Mouse (Mus musculus): Measurements from ENCODE around the gene Chchd6. TPM values are rescaled to one million over a fixed set of nuclear protein-coding genes. Genes with fewer than 3 reads are reported as not detected.

Gene Chchd6
- polyA plus RNA-seq, 1 experiment = 7.4 TPM

DNA sequence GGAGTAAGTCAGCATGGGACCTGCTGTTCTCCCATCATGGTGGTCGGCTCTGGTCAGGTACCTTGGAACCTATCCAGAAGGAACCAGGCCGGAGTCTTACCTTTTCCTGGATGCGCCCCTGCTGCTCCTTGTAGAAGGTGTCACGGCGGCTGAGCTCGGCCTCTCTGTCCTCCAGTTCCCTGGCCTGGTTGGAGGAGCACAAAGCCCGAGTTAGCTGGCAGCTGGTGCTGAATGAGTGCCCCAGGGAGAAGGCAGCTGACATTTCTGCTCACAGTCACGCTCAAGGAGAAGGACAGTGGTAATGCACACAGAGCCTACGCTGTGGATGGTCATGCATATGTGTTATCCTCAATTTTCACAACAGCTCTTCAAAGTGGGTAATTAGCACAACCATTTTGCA lies 128.2 kb downstream of the Chchd6 start:
- Histone ChIP-seq H3K27ac (ENCODE audit: insufficient read depth, low read length) (no peak overlapping the region), H3K36me3 (ENCODE audit: control insufficient read depth, insufficient read depth, low read length) (no peaks in the 10 kb centered on the region), H3K4me3 (ENCODE audit: extremely low read depth, insufficient read depth, insufficient read length) (no peak overlapping the region), H3K4me1 (ENCODE audit: control insufficient read depth, insufficient read depth, insufficient read length) (no peaks in the 10 kb centered on the region), H3K27me3 (ENCODE audit: control insufficient read depth, insufficient read depth, low read length) (no peaks in the 10 kb centered on the region)
- 91% methylated on average over 9 of the region's 9 CpGs for WGBS
- DNase-seq (ENCODE audit: low read depth in 1 of 2, low spot score in 2 of 2) = no peak
- TF ChIP-seq POLR2A (IDR thresholded peaks at IDR 0.05; ENCODE audit: low read depth, low read length) = no peak
- no peak for TF ChIP-seq CTCF (IDR thresholded peaks at IDR 0.05; ENCODE audit: extremely low read depth, insufficient read depth, insufficient read length, insufficient replicate concordance)

DNA sequence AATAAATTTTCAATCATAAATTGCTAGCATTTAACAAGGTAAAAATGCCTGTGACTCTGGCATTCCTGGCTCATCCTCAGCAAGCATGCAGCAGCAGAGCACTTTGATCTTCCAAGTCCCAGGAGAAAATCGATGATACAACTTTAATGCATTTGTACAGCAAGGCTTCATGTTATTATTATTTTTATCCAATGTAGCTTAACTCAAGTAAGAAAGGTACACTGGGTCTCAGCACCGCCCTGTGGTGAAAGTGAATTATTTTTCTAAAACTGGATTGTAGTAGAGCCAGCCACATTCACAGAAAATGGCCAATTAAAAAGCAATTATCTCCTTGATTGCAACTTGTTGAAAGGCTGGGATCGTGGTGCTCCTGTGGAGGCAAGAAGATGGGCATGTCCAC lies 128.6 kb downstream of the Chchd6 start:
- no peaks in the 10 kb centered on the region for H3K4me1 ChIP-seq (ENCODE audit: control insufficient read depth, insufficient read depth, insufficient read length)
- no peak overlapping the region for H3K4me3 ChIP-seq (ENCODE audit: extremely low read depth, insufficient read depth, insufficient read length)
- WGBS = 84% methylated on average over 3 of the region's 3 CpGs
- no peak for TF ChIP-seq CTCF (IDR thresholded peaks at IDR 0.05; ENCODE audit: extremely low read depth, insufficient read depth, insufficient read length, insufficient replicate concordance)
- TF ChIP-seq POLR2A (IDR thresholded peaks at IDR 0.05; ENCODE audit: low read depth, low read length) = no peak
- no peaks in the 10 kb centered on the region for H3K36me3 ChIP-seq (ENCODE audit: control insufficient read depth, insufficient read depth, low read length)
- H3K27me3 ChIP-seq (ENCODE audit: control insufficient read depth, insufficient read depth, low read length) = no peaks in the 10 kb centered on the region
- H3K27ac ChIP-seq (ENCODE audit: insufficient read depth, low read length) = no peak overlapping the region
- DNase-seq (ENCODE audit: low read depth in 1 of 2, low spot score in 2 of 2) = no peak

DNA sequence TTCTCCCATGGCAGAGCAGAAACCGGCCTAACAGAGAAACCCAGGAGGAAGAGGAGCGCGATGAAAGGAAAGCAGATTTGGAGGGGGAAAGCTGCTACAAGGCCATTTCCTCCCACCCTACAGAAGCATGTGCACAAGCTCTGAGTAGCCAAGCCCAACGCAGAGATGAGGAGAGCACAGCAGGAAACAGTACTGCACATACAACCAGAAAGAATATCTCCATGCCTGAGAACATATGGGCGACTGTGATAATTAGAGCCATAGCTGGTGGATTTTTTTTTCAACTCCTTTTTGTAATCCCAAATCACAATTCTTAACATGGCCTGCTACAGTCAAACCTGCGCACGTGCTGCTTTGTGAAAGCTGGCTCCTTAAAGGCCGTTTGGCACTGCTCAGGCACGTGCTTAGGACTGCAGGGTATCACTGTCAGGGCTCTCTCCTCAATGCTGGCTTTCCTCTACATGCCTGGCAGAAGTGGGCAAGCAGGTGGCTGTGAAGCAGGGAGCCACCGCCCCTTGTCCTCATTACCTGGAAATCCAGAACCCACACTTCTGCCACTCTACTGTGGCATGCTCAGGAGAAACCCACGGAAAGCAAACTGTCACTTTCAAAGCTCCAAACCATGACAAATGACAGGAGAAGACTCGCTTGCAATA lies 129.3 kb downstream of the Chchd6 start:
- TF ChIP-seq CTCF (IDR thresholded peaks at IDR 0.05; ENCODE audit: extremely low read depth, insufficient read depth, insufficient read length, insufficient replicate concordance) (no peak), POLR2A (IDR thresholded peaks at IDR 0.05; ENCODE audit: low read depth, low read length) (no peak)
- Histone ChIP-seq H3K36me3 (ENCODE audit: control insufficient read depth, insufficient read depth, low read length) (no peaks in the 10 kb centered on the region), H3K27ac (ENCODE audit: insufficient read depth, low read length) (no peak overlapping the region), H3K4me3 (ENCODE audit: extremely low read depth, insufficient read depth, insufficient read length) (no peak overlapping the region), H3K4me1 (ENCODE audit: control insufficient read depth, insufficient read depth, insufficient read length) (no peaks in the 10 kb centered on the region), H3K27me3 (ENCODE audit: control insufficient read depth, insufficient read depth, low read length) (no peaks in the 10 kb centered on the region)
- 83% methylated on average over 12 of the region's 12 CpGs for WGBS
- DNase-seq (ENCODE audit: low read depth in 1 of 2, low spot score in 2 of 2) = no peak

DNA sequence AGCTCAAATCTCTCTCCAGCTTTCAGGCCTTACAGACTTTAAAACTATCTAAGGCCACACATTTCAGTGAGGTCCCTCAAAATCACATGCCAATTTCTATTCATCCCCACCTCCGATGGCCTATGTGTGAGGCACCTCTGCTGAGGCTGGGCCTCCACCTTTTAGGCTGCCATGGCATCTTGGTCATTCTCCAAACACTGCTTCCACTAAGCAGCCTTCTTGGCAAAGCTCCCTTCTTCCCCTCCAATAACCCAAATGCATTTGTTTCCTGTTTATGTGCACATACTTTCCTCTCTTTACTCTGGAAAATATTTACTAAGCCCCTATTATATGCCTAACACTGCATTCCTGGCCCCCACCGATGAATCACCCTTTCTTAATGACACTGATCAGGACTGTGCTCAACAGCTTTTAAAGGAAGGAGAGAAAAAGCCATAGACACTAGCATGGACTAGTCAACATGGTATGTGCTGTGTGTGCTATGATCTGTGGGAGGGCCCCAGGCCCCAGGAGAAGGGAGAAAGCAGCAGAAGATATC lies 133.2 kb downstream of the Chchd6 start:
- H3K27me3 ChIP-seq (ENCODE audit: control insufficient read depth, insufficient read depth, low read length) = no peaks in the 10 kb centered on the region
- no peaks in the 10 kb centered on the region for H3K36me3 ChIP-seq (ENCODE audit: control insufficient read depth, insufficient read depth, low read length)
- H3K27ac ChIP-seq (ENCODE audit: insufficient read depth, low read length) = no peak overlapping the region
- DNase-seq (ENCODE audit: low read depth in 1 of 2, low spot score in 2 of 2) = no peak
- WGBS = 88% methylated on average over 2 of the region's 2 CpGs
- no peak overlapping the region for H3K4me3 ChIP-seq (ENCODE audit: extremely low read depth, insufficient read depth, insufficient read length)
- no peaks in the 10 kb centered on the region for H3K4me1 ChIP-seq (ENCODE audit: control insufficient read depth, insufficient read depth, insufficient read length)
- TF ChIP-seq CTCF (IDR thresholded peaks at IDR 0.05; ENCODE audit: extremely low read depth, insufficient read depth, insufficient read length, insufficient replicate concordance) = no peak
- TF ChIP-seq POLR2A (IDR thresholded peaks at IDR 0.05; ENCODE audit: low read depth, low read length) = no peak

DNA sequence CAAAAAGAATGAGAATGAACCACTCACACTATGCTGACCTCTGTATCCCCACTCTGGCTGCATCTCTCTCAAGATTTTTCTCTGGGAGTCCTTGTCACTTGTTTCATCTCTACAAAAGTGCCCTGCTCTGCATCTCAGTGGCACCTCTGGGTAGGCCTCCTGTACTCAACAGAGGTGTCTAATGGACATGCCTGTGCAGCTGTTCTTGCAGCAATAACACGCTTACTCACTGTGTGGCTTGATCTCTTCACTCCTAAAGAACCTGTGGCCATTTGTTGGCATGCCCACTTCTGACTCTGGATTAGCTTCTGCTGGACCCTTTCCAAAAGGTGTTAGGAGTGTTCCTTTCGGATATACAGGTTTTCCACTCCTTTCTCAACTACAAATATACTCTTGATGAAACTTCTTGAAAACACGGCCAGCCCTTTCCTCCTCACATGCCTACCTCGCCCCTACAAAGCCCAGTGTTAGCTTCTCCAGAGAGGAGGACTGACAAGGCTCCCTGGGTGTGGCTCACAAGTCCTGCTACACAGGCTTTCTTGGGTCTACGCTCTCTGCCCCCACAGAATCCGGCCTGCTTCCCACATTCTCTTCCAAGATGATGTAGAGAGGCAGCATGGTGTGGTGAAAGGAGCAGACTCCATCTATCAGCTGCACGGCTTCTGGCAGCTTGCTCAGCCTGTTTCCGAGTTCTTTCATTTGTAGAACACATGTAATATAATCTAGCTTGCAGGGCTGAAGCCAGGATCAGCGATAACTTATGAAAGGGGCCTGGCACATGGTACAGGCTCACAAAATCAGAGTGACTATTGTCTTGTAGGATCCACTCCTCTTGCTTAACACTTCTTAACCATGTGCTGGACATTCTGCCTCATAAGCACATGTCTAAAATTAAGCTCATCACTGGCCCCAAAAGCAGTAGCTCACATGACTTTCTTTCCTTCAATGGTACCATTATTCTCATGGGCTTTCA lies 133.9 kb downstream of the Chchd6 start:
- Histone ChIP-seq H3K36me3 (ENCODE audit: control insufficient read depth, insufficient read depth, low read length) (no peaks in the 10 kb centered on the region), H3K27ac (ENCODE audit: insufficient read depth, low read length) (no peak overlapping the region), H3K4me1 (ENCODE audit: control insufficient read depth, insufficient read depth, insufficient read length) (no peaks in the 10 kb centered on the region), H3K4me3 (ENCODE audit: extremely low read depth, insufficient read depth, insufficient read length) (no peak overlapping the region), H3K27me3 (ENCODE audit: control insufficient read depth, insufficient read depth, low read length) (no peaks in the 10 kb centered on the region)
- WGBS = 94% methylated on average over 9 of the region's 9 CpGs
- TF ChIP-seq CTCF (IDR thresholded peaks at IDR 0.05; ENCODE audit: extremely low read depth, insufficient read depth, insufficient read length, insufficient replicate concordance) = no peak
- no peak for TF ChIP-seq POLR2A (IDR thresholded peaks at IDR 0.05; ENCODE audit: low read depth, low read length)
- DNase-seq (ENCODE audit: low read depth in 1 of 2, low spot score in 2 of 2) = no peak

DNA sequence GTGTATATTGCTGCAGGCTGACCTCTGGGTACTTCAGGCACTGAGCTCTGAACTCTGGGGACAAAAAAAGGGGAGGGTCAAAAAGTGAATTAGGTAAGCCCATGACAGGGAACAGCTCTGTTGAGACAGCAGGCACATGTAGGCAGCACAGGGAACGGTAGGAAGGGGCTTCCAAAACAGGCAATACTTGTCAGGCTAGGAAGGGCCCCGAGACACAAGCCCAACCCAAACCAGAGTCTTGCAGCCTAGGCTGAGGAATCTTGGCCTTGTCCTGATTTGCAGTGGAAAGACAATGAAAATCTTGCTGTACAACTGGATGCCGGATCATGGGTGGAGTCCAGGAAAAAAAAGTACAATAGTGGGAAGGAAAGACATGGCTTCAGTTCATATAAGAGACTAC lies 135.8 kb downstream of the Chchd6 start:
- no peak for DNase-seq (ENCODE audit: low read depth in 1 of 2, low spot score in 2 of 2)
- Histone ChIP-seq H3K27me3 (ENCODE audit: control insufficient read depth, insufficient read depth, low read length) (no peaks in the 10 kb centered on the region), H3K4me3 (ENCODE audit: extremely low read depth, insufficient read depth, insufficient read length) (no peak overlapping the region), H3K4me1 (ENCODE audit: control insufficient read depth, insufficient read depth, insufficient read length) (no peaks in the 10 kb centered on the region), H3K27ac (ENCODE audit: insufficient read depth, low read length) (no peak overlapping the region), H3K36me3 (ENCODE audit: control insufficient read depth, insufficient read depth, low read length) (no peaks in the 10 kb centered on the region)
- 96% methylated on average over 3 of the region's 3 CpGs for WGBS
- TF ChIP-seq CTCF (IDR thresholded peaks at IDR 0.05; ENCODE audit: extremely low read depth, insufficient read depth, insufficient read length, insufficient replicate concordance) (no peak), POLR2A (IDR thresholded peaks at IDR 0.05; ENCODE audit: low read depth, low read length) (no peak)
